Mouse (Mus musculus): ENCODE measurements around the gene Cbx4. TPM values are rescaled to one million over a fixed set of nuclear protein-coding genes. Genes with fewer than 3 reads are reported as not detected.

Gene Cbx4
- polyA plus RNA-seq, 1 experiment from 2014 or later = 9.7 TPM

- Histone ChIP-seq H3K4me2 (replicated peaks; ENCODE audit: low read depth, low read length) (peak overlapping the region; percentile 33), H3K27ac (ENCODE audit: low read length) (peak overlapping the region; percentile 51; the same call in 1 of the 2 replicates), H3K4me3 (ENCODE audit: low read depth, low read length) (no peak overlapping the region), H3K9me3 (ENCODE audit: low read length) (no peaks in the 10 kb centered on the region), H3K9ac (replicated peaks; ENCODE audit: low read depth) (no peak overlapping the region), H3K27me3 (replicated peaks; ENCODE audit: insufficient read depth, low read length) (no peaks in the 10 kb centered on the region), H3K36me3 (ENCODE audit: insufficient read depth, low read length) (peaks cover 13% of the 10 kb centered on the region; the same call in 1 of the 2 replicates), H3K4me1 (ENCODE audit: insufficient read depth, low read depth, low read length) (peaks cover 35% of the 10 kb centered on the region)
- WGBS = 5% methylated on average over 22 of the region's 27 CpGs
- ATAC-seq (peak; percentile 50), DNase-seq (ENCODE audit: low spot score) (peak; percentile 53)
- TF ChIP-seq EP300 (IDR thresholded peaks at IDR 0.05) (no peak), CTCF (IDR thresholded peaks at IDR 0.05) (no peak)
Measured at GRCm38 (mm10) chr11:119078691-119079444, 7.2 kb downstream of the Cbx4 start.

DNA sequence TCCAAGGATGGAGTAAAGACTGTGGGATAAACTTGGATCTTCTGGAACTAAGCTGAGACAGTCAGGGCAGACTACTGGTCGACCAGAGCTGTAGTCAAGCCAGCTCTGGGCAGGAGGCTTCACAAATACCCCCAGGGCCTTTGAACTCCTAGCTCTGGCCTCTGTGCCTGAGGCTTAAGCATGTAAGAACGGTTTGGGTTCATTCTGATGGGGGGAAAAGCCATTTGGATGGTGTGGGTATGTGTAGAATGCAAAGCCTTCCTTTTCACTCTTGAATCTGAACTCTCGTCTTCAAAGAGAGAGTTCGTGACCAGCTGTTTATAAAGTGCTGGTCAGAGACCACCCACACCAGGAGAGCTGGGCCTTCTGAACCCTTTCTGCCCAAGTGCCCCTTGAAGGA lies 8.3 kb downstream of the Cbx4 start:
- DNase-seq (ENCODE audit: low spot score) (no peak), ATAC-seq (no peak)
- H3K36me3 ChIP-seq (ENCODE audit: insufficient read depth, low read length) = peaks cover 13% of the 10 kb centered on the region; the same call in 1 of the 2 replicates
- TF ChIP-seq EP300 (IDR thresholded peaks at IDR 0.05) (no peak), CTCF (IDR thresholded peaks at IDR 0.05) (no peak)
- no peaks in the 10 kb centered on the region for H3K9me3 ChIP-seq (ENCODE audit: low read length)
- H3K4me2 ChIP-seq (replicated peaks; ENCODE audit: low read depth, low read length) = no peak overlapping the region
- H3K4me1 ChIP-seq (ENCODE audit: insufficient read depth, low read depth, low read length) = peaks cover 25% of the 10 kb centered on the region
- no peaks in the 10 kb centered on the region for H3K27me3 ChIP-seq (replicated peaks; ENCODE audit: insufficient read depth, low read length)
- H3K4me3 ChIP-seq (ENCODE audit: low read depth, low read length) = no peak overlapping the region
- WGBS = 75% methylated on average over 4 of the region's 4 CpGs
- no peak overlapping the region for H3K27ac ChIP-seq (ENCODE audit: low read length)
- H3K9ac ChIP-seq (replicated peaks; ENCODE audit: low read depth) = peak overlapping the region; percentile 16; the same call in 1 of the 2 replicates

GRCm38 (mm10) chr11:119075805-119076204 lies 10.2 kb downstream of the Cbx4 start:
- H3K27ac ChIP-seq (ENCODE audit: low read length) = no peak overlapping the region
- H3K4me3 ChIP-seq (ENCODE audit: low read depth, low read length) = no peak overlapping the region
- ATAC-seq = no peak
- no peaks in the 10 kb centered on the region for H3K9me3 ChIP-seq (ENCODE audit: low read length)
- TF ChIP-seq EP300 (IDR thresholded peaks at IDR 0.05) (no peak), CTCF (IDR thresholded peaks at IDR 0.05) (no peak)
- H3K9ac ChIP-seq (replicated peaks; ENCODE audit: low read depth) = no peak overlapping the region
- H3K27me3 ChIP-seq (replicated peaks; ENCODE audit: insufficient read depth, low read length) = no peaks in the 10 kb centered on the region
- WGBS = 78% methylated on average over 5 of the region's 5 CpGs
- peaks cover 22% of the 10 kb centered on the region for H3K4me1 ChIP-seq (ENCODE audit: insufficient read depth, low read depth, low read length)
- peaks cover 4% of the 10 kb centered on the region; the same call in 1 of the 2 replicates for H3K36me3 ChIP-seq (ENCODE audit: insufficient read depth, low read length)
- no peak for DNase-seq (ENCODE audit: low spot score)
- H3K4me2 ChIP-seq (replicated peaks; ENCODE audit: low read depth, low read length) = no peak overlapping the region

GRCm38 (mm10) chr11:119073876-119074433 lies 12.1 kb downstream of the Cbx4 start:
- Histone ChIP-seq H3K4me1 (ENCODE audit: insufficient read depth, low read depth, low read length) (peaks cover 14% of the 10 kb centered on the region), H3K27me3 (replicated peaks; ENCODE audit: insufficient read depth, low read length) (no peaks in the 10 kb centered on the region), H3K4me3 (ENCODE audit: low read depth, low read length) (no peak overlapping the region), H3K27ac (ENCODE audit: low read length) (no peak overlapping the region), H3K4me2 (replicated peaks; ENCODE audit: low read depth, low read length) (no peak overlapping the region), H3K9me3 (ENCODE audit: low read length) (no peaks in the 10 kb centered on the region), H3K36me3 (ENCODE audit: insufficient read depth, low read length) (no peaks in the 10 kb centered on the region), H3K9ac (replicated peaks; ENCODE audit: low read depth) (no peak overlapping the region)
- ATAC-seq (no peak), DNase-seq (ENCODE audit: low spot score) (no peak)
- TF ChIP-seq CTCF (IDR thresholded peaks at IDR 0.05) (no peak), EP300 (IDR thresholded peaks at IDR 0.05) (no peak)
- WGBS = 67% methylated on average over 6 of the region's 6 CpGs

DNA sequence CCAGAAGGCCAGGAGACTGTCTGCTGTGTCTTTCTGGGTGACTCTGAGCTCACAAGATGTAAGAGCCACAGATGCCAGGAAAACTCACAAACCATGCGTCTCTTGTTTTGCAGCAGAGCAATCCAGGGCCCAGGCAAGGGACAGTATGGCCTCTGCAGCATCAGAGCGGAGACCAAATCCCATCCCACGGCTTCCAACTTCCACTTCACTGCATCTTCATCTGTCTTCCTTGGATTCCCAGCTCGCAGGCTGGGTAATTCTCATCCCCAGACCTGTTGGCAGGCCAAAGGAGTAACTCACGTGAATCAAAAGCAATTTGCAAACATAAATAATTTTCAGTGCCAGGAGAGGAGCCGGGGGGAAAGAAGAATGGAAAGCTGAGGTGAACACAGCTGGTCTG lies 13.0 kb downstream of the Cbx4 start:
- Histone ChIP-seq H3K9me3 (ENCODE audit: low read length) (no peaks in the 10 kb centered on the region), H3K36me3 (ENCODE audit: insufficient read depth, low read length) (no peaks in the 10 kb centered on the region), H3K4me3 (ENCODE audit: low read depth, low read length) (no peak overlapping the region), H3K9ac (replicated peaks; ENCODE audit: low read depth) (no peak overlapping the region), H3K4me1 (ENCODE audit: insufficient read depth, low read depth, low read length) (peaks cover 6% of the 10 kb centered on the region; the same call in 1 of the 2 replicates), H3K27me3 (replicated peaks; ENCODE audit: insufficient read depth, low read length) (no peaks in the 10 kb centered on the region), H3K4me2 (replicated peaks; ENCODE audit: low read depth, low read length) (no peak overlapping the region), H3K27ac (ENCODE audit: low read length) (no peak overlapping the region)
- no peak for TF ChIP-seq CTCF (IDR thresholded peaks at IDR 0.05)
- no peak for TF ChIP-seq EP300 (IDR thresholded peaks at IDR 0.05)
- DNase-seq (ENCODE audit: low spot score) (no peak), ATAC-seq (no peak)
- 68% methylated on average over 6 of the region's 6 CpGs for WGBS

- WGBS = 66% methylated on average over 7 of the region's 7 CpGs
- no peaks in the 10 kb centered on the region for H3K27me3 ChIP-seq (replicated peaks; ENCODE audit: insufficient read depth, low read length)
- ATAC-seq (no peak), DNase-seq (ENCODE audit: low spot score) (peak; percentile 47)
- no peak overlapping the region for H3K27ac ChIP-seq (ENCODE audit: low read length)
- TF ChIP-seq EP300 (IDR thresholded peaks at IDR 0.05) (no peak), CTCF (IDR thresholded peaks at IDR 0.05) (no peak)
- H3K9me3 ChIP-seq (ENCODE audit: low read length) = no peaks in the 10 kb centered on the region
- no peak overlapping the region for H3K4me2 ChIP-seq (replicated peaks; ENCODE audit: low read depth, low read length)
- peaks cover 6% of the 10 kb centered on the region; the same call in 1 of the 2 replicates for H3K4me1 ChIP-seq (ENCODE audit: insufficient read depth, low read depth, low read length)
- H3K4me3 ChIP-seq (ENCODE audit: low read depth, low read length) = no peak overlapping the region
- H3K9ac ChIP-seq (replicated peaks; ENCODE audit: low read depth) = no peak overlapping the region
- H3K36me3 ChIP-seq (ENCODE audit: insufficient read depth, low read length) = no peaks in the 10 kb centered on the region
Measured at GRCm38 (mm10) chr11:119072239-119072638, 13.8 kb downstream of the Cbx4 start.

All from lung, postnatal 0 days (tissue).